Mouse (Mus musculus): ENCODE measurements around the gene Olfr531.

GRCm38 (mm10) chr7:140443141-140443540 lies 40.4 kb upstream of the Olfr531 start:
- TF ChIP-seq CTCF (IDR thresholded peaks at IDR 0.05; ENCODE audit: low read depth) (no peak), EP300 (IDR thresholded peaks at IDR 0.05; ENCODE audit: low read depth) (no peak)
